Mouse (Mus musculus) bone marrow macrophage, adult 2 months (primary cell): ENCODE measurements around the gene Ces4a.

Experiments used
- CTCF ChIP-seq: IDR thresholded peaks from 2 replicates; pipeline ENCODE4 v1.5.1; 2012; ENCODE audit warnings: low read depth, mild to moderate bottlenecking, low read length, moderate library complexity
- POLR2A ChIP-seq: IDR thresholded peaks from 2 replicates; pipeline ENCODE4 v1.6.1; 2012; ENCODE audit warnings: mild to moderate bottlenecking, low read depth, low read length, borderline replicate concordance

GRCm38 (mm10) chr8:105186467-105187005 lies 54.9 kb downstream of the Ces4a start:
- no peak for TF ChIP-seq POLR2A
- no peak for TF ChIP-seq CTCF
